Comparison of ENCODE assay signal across 18 mouse cellular contexts in genomic region chr7:64321125-64321524, GRCm38 (mm10).
"Had no signal": no experiment of that assay in that cellular context is flagged by ENCODE, and none has a peak within 500 bp of the region (broad histone marks: within the 10 kb centered on the region; RNA-seq: fewer than 3 reads in every experiment).

No protein-coding gene starts in this region.

- H3K27ac ChIP-seq: midbrain, embryonic 10.5 days; midbrain, embryonic 12.5 days; neural tube, embryonic 12.5 days had no signal

- ATAC-seq: midbrain, embryonic 16.5 days had no signal

- DNase-seq: lung, adult 18-20 months; lung, embryonic 14.5 days; lung, postnatal 10 days; lung, postnatal 4 days; midbrain, embryonic 14.5 days; retina, postnatal 1 day; right cerebral cortex, adult 18-20 months; right cerebral cortex, postnatal 25 days; right cerebral cortex, postnatal 4 days; spleen, adult 18-20 months; thymus, adult 18-20 months; thymus, postnatal 14 days; thymus, postnatal 36 days had no signal

- H3K4me2 ChIP-seq: lung, embryonic 14.5 days; midbrain, embryonic 12.5 days; neural tube, embryonic 12.5 days had no signal

- H3K9me3 ChIP-seq: midbrain, embryonic 10.5 days; midbrain, embryonic 12.5 days; neural tube, embryonic 12.5 days had no signal

- H3K4me1 ChIP-seq: midbrain, embryonic 10.5 days; midbrain, embryonic 12.5 days; neural tube, embryonic 12.5 days had no signal

- H3K9ac ChIP-seq: lung, embryonic 14.5 days; midbrain, embryonic 12.5 days; neural tube, embryonic 12.5 days had no signal

- H3K4me3 ChIP-seq: midbrain, embryonic 10.5 days; midbrain, embryonic 12.5 days; myocyte; neural tube, embryonic 12.5 days had no signal

- H3K27me3 ChIP-seq: midbrain, embryonic 12.5 days; neural tube, embryonic 12.5 days had no signal
